Mouse (Mus musculus): ENCODE results near the gene Aggf1.
"Not testable (repeated sequence)": the region's sequence is repeated elsewhere in the genome, so short reads cannot be mapped to it uniquely, and the experiment has no call there.

Aggf1 gene

DNA sequence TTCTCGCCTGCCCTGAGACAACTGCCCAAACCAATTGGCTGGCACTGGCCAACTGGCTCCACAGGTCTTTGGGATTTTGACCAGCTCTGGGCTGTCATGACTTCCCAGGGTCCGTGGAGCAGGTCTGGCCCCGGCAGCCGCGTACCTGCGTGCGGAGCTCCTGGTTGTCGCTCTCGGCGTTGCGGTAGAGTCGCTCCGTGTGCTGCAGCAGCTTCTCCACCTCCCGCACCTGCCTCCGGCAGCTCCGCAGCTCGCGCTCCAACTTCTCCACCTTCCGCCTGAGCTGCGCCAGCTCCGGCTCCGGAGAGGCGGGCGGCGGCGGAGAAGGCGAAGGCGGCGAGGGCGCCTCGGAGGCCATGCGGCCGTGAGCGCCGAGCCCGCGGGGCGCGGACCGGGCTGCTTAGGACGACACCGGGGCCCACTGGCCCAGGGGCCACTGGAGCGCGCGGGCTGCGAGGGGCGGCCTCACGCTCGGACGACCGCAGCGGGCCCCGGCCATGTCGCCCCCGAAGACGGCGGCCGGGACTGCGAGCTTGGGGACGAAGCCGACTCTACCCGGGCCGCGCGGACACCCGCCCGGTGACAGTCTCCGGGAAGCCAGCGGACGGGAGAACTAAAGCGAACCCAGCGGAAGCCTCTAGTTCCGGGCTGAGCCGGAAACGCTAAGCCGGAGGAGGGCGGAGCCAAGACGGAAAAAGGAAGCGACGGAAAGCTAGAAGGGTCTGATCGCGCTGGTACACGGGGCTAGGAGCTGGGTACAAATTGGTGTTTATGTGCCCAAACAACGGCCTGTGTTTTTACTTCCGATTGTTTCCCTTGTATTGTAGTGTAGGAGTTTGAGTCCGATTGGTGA, at the start of gene Aggf1:
Gene Aggf1, minus strand, starts transcription at position 652 of the 853 bp plus-strand sequence.
- peak; percentile 95 for DNase-seq

DNA sequence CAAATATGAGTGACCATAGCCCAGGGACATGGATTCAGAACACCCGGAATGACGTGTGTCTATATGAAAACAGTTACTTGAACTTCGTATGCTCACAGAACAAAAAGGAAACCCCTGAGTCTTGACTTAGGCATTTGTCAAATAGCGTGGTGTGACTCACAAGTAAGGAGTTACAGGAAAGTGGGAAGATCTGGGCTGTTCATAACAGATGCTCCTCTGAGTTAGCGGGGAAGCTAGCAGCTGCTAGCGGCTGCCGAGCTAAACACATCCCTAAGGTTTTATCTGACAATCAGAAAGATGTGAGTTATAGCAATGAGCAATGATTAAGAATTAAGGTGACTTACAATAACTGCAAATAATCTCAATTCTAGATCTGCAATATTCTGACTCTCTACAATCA, 49.8 kb upstream of the Aggf1 start:
- DNase-seq, result no peak

DNA sequence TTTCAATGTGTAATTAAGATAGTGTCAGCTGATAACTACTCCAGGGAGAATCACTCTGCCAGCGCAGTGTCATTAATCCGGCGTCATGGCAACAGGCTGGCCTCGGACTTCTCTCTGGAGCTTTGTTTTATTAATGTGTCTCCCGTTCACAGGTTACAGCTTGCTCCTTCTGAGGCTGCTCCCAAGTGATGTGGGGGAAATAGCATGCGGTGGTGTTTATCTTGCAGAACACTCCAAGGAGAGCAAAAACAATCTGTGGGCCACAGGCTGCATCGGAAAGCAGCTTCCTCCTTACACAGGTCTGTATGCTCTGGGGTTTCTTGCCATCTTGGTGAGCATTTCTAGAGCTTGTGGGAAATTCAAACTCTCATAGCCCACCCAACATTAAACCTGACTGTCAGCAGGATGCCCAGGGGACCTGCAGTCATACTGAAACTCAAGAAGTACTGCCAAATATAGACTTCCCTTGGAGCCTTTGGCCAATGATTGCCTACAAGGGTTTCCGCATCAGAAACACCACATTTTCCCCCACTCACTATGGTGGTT, 44.1 kb upstream of the Aggf1 start:
- no peak for DNase-seq

DNA sequence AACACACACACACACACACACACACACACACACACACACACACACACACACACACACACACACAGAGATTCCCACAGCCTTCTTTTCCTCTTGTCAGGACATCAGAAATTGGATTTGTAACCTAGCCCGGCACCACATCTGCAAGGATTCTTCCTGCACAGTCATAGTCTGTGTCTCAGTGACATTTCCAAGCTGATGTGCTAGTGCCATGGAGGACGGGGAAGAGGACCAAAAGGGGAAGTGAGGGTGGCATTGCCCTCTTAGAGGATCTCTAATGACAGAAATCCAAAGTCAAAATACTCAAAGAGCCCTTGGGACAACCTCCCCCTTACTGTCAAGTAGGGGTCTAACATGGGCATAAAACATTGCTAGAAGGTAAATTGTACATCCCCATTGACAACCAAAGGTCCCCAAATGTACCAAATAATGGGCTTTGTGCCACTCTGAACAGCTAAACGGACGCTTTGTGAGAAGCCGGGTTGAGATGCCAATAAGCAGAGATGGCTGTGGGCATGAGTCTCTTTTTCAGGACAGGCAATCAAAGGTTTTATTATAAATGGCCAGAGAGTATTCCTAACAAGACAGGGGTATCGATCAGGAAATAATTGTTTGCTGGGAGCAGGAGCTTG, 43.5 kb upstream of the Aggf1 start:
- no peak for DNase-seq

DNA sequence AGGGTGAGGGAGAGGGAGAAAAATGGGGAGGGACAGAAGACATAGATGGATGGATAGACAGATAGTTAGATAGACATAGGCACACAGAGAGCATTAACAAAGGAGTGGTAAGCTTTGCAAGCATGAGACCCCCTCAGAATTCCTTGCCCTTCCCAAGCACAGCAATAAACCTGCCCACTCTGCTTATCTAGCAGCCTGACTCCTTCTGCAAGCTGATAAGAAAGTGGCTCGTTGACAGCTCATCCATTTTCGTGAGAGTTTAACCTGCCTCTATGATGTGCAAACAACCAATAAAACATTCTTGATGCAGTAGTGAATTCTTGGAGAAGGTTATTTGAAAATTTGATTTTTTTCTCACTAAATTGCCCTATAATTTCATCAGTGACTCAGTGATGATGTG, 37.1 kb upstream of the Aggf1 start:
- DNase-seq, result no peak

DNA sequence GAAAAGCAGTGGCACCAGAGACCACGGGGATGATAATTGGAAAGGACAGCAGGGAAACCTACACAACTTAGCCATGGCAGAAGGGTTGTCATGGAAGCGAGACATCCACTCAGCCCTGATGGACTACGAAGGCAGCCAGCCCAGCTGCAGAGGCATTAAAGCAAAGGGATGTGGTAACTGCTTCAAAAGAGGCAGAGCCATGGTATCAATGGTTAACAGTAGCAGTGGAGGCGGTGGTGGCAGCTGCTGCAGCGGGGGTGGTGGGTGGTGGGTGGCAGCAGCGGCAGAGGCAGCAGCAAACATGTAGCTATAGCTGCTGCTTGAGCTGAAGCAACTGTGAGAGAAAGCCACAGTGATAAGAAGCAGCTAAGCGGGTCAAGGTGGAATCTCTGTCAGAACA, 18.1 kb upstream of the Aggf1 start:
- no peak for DNase-seq

DNA sequence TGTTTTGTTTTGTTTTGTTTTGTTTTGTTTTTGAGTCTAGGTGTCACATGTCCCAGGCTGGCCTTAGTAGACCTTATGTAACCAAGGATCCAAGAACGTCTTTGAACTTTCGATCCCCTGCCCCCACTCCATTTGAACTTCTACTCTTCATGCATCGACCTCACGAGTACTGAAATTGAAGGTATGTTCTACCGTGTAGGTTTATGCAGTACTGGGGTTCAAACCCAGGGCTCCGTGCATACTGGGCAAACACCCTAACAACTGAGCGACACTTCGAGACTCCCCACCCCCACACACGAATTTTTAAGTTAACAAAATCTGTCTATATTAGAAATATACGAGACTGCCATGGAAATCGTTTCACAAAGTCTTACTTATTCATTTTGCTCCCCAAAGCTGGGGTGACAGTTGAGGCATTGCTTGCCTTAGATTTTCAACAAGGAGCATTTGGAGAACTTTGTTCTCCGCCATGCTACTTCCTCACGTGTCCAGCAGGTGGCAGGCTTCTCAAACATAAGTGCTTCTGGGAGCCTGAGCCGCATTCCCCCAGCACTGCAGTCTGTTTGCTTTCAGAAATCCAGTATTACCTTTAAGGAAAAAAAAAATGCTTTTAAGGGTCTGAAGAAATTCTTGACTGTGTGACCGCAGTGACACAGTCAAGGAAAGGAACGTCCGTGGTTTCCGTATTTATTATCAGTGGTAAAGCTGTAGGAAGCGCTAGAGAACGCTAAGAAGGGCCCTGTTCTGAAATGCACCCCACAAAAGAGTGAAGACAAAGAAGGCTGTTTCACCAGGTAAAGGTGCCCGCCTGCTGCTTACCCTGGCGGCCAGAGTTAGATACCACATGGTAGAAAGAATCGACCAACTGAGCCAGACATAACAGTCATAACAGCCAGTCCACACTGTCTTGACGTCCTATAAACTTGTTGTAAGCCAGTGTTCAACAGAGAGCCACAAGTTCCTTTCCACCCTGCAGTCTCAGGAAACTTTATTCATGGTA, 15.0 kb upstream of the Aggf1 start:
- DNase-seq, result peak; percentile 75 to 86

DNA sequence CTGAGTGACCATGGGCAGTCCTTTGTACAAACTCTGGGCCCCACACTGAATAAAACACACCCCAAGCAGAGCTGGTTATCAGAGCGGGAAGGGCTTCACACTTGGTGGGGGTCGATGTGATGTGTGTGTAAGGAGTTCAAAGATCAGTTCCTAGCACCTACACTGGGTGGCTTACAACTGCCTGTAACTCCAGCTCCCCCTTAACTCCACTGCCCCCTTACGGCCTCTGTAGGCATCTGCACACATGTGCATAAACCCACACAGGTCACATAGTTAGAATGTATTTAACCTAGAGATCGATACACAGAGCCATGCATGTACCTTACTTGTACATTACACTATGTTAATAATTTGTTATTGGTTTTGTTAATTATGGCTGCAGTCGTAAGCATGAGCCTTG, 13.1 kb upstream of the Aggf1 start:
- DNase-seq, result no peak

DNA sequence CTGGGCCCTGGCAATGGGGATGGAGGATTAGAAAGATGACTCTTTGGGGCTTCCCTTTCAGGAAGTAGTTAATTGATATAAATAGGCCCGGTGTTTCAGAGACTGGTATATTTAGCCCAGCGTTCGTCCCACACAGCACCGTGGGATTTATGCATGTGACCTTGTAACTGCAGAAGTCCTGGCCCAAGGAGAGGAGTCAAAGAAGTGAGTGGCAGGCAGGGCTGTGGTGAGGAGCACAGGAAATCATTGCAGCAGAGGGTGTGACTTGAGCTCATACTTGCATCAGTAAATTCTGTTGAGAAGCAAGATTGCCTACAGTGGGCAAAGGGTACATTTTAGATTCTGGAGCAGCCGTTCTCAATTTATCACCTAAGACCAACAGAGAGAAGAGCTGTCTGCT, 7.3 kb upstream of the Aggf1 start:
- DNase-seq, result no peak

DNA sequence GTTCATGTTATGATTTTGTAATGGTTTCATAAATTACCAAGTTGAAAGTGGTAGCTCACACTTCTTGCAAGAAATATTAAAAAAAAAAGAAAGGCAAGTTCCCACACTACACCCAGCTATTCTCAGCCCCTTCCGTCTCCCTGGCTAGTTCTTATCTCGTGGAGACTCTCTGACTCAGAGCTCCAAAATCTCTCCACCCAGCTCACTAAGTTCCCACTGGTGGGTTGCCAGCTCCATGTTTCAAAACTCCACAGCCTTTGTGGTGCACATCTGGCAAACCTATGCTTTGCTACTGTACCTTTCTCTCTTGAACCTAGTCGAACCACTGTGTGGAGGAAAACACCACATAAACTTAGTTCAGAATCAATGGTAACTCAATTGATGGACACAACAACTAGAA, 3.5 kb upstream of the Aggf1 start:
- no peak for DNase-seq

DNA sequence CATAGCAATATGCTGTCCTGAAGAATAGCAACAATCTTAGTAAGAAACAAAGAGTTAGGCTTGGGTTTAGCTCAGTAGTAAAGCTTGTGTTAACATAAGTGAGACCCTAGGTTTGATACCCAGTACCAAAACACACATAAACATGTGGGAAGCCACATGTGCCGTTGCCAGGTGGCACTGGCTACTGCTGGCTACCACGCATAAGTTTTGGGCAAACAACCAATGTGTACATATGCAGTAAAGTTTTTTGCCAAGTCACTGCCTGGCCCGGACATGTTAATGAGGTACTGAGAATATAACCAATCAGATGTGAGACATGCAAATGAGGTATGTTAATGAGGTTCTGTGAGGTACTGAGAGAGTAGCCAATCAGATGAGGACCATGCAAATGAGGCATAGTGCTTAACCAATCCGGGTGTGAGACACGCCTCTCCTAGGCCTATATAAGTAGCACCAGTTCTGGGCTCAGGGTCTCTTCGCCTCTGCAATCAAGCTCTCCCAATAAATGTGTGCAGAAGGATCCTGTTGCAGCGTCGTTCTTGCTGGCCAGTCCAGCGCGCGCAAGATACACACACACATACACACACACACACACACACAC, 1.6 kb upstream of the Aggf1 start:
- DNase-seq, result not testable (repeated sequence)

DNA sequence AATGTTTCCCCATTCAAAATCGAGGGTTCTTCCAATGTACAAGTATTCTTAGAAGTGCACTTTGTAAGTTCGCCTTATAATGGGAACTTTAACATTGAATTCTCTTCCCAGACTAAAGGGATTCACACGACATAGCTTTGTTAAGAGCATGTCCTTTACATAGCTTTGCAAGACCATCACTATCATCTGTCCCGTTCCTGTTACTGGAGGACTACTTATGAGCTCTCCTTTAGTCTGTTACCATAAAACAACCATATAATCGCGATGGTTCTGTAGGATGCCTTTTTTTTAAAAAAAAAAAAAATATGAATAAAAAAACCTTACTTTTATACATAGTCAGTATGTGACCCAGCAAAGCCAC, 382 bp upstream of the Aggf1 start:
- DNase-seq, result no peak

DNA sequence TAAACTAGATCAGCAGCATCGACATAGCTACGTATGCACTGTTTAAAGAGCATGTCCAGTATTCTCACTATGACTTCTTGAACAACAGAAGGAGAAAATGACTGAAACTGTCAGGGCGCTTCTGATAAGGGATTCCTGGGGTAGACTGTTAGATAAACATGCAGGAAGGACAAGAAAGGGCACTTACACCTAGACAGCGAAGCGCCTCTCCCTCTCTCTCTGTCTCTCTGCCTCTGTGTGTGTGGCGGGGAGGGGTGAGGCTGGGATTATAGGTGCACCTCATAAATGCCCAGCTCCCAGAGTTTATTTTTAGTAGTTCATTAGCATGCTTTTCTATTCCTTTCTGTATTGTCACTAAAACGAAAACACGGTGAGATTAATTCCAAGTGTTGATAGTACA, 8.8 kb downstream of the Aggf1 start:
- DNase-seq, result no peak

DNA sequence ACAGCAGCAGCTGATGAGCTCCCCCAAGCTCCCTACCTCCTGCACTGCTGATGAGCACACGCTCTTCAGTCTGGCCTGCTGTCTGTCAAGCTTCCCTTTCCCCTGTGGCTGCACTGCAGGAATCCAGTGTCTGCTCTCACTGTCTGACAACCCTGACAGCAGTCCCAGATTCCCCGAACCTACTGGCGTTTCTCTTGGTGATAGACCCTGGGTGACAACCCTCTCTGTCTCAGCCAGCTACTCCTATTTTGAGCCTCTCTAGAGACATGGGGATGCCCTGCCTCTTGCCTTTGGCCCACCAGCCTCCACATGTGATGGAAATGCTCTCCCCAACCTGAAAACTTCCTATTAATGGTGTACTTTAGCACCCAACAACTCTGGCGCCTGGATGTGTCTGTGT, 11.7 kb downstream of the Aggf1 start:
- DNase-seq, result no peak

DNA sequence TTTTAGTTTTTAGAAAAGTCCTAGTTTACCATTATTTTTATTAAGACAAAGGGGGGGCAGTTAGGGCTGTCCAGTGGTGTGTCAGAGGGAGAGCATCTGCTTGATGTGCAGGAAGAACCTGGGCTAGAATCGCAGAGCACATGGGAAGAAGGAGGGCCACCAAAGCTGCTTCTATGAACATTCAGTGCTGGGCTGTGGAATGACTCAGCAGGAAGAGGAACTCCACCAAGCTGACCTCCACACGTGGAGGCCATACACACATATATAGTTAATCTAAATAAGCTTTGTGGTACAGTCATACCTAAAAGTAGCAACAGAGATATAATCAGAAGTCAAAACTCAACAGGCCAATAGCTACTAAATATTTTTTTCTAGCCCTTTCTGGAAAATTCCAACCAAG, 16.9 kb downstream of the Aggf1 start:
- DNase-seq, result no peak

DNA sequence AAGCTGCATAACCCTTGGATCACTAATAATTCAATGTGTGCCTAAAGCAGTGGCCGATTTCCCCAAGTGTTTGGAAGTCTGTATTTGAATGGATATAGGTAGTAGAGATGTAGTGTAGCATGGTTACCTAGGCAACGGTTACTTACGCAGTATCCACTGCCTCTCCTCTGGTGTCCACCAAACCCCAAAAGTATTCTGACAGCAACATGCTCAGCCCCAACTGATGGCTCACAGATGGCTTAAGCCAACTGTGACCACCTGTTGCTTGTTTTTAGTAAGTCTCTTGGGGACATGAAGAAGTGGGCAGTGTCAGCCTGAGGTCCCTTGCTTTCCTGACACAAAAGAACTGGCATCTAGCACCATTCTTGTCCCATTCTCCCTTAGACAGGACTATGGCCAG, 26.7 kb downstream of the Aggf1 start:
- peak; percentile 32 to 54 for DNase-seq

DNA sequence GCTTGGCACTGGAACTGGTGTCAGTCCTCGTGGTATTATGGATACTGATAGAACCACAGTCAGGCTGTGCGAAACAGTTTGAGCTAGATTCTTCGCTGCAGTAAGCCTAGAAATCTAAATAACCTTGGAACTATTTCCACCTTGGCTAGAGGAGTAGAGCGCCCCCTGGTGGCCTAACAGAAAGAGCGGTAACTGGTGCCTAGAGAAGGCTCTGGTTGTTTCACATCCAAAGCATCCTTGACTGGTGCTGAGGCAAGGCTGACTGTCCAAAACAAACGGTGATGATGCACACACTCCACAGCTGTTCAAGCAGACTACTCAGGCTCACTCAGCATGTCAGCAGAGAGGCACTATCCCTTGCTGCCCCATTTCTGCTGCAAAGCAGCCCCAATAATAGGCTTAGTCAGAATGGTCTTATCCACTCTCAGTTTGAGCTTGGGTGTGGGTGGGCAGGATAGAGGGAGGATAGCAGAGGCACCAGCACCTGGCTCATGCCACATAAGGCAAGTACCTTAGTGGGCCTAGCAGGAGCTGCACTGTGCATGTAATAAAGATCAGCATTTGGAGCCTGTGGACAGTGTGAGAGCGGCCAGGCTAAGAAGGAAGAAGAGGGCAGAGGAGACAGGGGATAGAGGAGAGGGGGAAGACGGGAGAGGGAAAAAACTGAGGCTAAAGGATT, 28.0 kb downstream of the Aggf1 start:
- peak; percentile 78 to 88 for DNase-seq

DNA sequence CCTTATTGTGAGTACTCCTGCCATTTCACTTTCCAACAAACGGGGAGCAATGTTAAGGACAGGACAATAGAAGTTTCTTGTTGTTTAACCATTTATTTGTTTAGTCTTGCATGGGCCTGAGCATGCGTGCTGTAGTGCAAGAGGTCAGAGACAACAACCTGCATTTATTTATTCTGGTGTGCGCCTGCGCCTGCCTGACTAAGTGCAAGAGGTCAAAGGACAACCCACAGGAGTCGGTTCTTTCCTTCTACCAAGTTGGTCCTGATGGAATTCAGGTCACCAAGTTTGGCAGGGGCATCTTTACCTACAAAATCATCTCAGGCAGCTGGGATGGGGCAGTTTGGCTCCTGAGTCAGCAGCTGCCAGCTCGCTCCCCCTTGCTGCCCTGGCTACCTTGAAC, 29.3 kb downstream of the Aggf1 start:
- DNase-seq, result no peak

DNA sequence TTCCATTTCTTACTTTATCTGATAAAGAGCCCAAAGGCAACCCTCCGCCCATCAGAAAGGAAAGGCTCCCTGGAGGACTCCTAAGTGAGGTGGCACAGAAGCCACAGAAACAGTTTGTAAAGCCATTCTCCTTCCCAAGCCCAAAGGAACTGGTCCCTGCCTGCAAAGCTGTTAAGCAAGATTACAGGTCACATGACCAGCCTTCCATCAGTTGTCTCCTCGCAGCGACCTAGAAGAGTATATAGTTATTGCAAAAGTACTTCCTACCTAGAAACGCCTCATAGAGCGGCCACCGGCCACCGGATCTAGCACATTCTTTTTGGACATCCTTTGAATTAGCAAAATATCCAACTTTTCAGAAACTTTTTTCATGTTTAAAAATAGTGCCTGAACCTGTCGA, 31.7 kb downstream of the Aggf1 start:
- no peak for DNase-seq

DNA sequence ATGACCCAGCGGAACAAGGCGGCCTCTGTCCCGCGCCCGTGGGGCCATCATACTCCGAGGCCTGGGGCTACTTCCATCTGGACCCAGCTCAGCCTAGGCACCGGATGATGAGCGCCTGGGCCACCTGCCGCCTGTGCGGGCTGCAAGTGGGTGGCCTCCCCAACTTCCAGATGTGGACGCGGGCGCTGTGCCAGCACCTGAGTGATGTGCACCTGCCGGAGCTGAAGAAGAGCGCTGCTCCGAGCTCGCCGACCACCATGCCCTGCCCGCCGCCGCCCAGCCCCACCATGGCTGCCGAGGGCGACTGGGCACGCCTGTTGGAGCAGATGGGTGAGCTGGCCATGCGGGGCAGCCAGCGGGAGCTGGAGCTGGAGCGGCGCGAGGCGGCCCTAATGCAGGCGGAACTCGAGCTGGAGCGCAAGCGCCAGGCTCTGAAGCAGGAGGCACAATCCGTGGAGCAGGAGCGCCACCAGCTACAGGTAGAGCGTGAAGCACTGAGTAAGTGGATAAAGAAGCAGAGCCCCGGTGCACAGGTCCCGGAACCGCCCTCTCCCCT, 39.0 kb downstream of the Aggf1 start:
- DNase-seq, result peak; percentile 82 to 83

DNA sequence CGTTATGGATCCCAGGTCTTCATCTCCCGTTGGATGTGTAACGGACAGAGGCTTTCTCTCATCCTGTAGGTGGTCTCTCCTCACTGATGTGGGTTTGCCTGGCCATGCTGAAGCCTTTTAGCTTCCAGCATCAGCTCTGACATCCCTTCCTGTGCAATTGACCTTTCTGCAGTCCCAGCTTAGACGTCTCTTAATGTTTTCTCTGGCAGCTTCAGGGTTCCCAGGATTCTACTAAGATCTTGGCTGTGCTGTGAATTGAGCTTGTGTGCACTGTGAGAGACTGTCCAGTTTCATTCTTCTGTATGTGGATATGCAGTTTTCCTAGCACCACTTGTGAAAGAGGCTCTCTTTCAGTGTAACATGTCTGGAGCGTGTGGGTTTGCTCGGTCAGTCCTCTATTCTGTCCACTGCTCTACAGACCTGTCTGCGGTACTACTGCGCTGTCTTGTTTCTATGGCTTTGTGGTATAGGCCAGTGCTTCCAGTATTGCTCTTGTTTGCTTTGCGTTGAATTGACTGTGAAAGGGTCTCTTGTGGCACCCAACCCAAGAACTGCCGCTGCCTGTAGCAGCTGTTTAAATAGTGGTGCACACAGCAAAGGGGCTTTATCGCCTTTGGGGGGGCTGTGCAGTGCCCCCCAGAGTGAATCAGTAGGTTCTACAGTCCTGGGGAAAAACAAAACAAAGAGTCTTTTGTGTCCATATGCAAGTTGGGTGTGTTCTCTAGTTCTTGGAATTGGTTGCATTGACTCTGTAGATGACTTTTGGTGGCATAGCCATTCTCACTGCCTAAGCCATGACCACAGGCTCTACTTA, 42.9 kb downstream of the Aggf1 start:
- no peak for DNase-seq
